9 mouse cellular contexts compared by ENCODE assay signal in the genomic region with DNA sequence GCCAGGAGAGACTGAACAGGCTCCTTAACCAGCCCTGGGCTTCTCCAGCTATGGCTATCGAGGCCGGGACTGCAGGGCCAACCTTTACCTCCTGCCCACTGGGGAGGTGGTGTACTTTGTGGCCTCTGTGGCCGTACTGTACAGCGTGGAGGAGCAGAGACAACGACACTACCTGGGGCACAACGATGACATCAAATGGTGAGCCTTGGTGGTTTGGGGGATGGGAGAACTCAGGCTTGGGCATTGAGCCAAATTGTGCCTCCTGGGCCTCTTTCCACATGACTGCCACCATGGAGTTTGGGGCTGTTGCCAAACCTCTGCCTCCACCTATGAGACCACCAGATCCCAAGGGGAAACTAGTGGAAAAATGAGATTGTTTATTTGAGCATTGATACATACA. TPM values are rescaled to one million over a fixed set of nuclear protein-coding genes. Genes with fewer than 3 reads are reported as not detected.
DNase-seq lines count a peak whose midpoint lies in the region; ATAC-seq and TF ChIP-seq lines count a peak whose summit lies in the region.
"Had no signal": no experiment of that assay in that cellular context is flagged by ENCODE, and none has a peak within 500 bp of the region (broad histone marks: within the 10 kb centered on the region; RNA-seq: fewer than 3 reads in every experiment).

No protein-coding gene starts in this region.

- H3K9me3 ChIP-seq in heart, embryonic 12.5 days (replicated peaks): no peaks in the 10 kb centered on the region
- no peaks in the 10 kb centered on the region for H3K9me3 ChIP-seq in hindbrain, embryonic 14.5 days (ENCODE audit: control insufficient read depth, low read length)
- no peaks in the 10 kb centered on the region for H3K9me3 ChIP-seq in midbrain, embryonic 15.5 days

- DNase-seq in heart, adult 9 months (ENCODE audit: low spot score in 2 of 2): no peak
- DNase-seq in hindbrain, embryonic 14.5 days (ENCODE audit: low spot score): peak; percentile 58
- no peak for DNase-seq in urinary bladder, postnatal 10 days (ENCODE audit: low spot score)
- DNase-seq in adrenal gland, adult (ENCODE audit: inconsistent age in 2 of 2, low spot score in 1 of 2): no peak
- DNase-seq in ovary, postnatal 36 days (ENCODE audit: low spot score): no peak
- DNase-seq: thymus, postnatal 4 days had no signal

- H3K4me3 ChIP-seq in heart, embryonic 12.5 days: no peak overlapping the region
- no peak overlapping the region for H3K4me3 ChIP-seq in cortical plate, adult 2 months (ENCODE audit: insufficient read depth, low read length)
- H3K4me3 ChIP-seq in hindbrain, embryonic 14.5 days (replicated peaks; ENCODE audit: low read length): no peak overlapping the region
- H3K4me3 ChIP-seq in midbrain, embryonic 15.5 days: no peak overlapping the region

- 0 out of 2 replicates have a peak overlapping the region, but pooled peaks have one; percentile 33 for H3K9ac ChIP-seq in heart, embryonic 12.5 days
- H3K9ac ChIP-seq in hindbrain, embryonic 14.5 days: no peak overlapping the region
- no peak overlapping the region for H3K9ac ChIP-seq in midbrain, embryonic 15.5 days

- peaks cover 27% of the 10 kb centered on the region for H3K4me1 ChIP-seq in heart, embryonic 12.5 days (replicated peaks)
- H3K4me1 ChIP-seq in cortical plate, adult 2 months (ENCODE audit: control insufficient read depth, insufficient read depth, low read length): peaks cover 3% of the 10 kb centered on the region; the same call in 1 of the 2 replicates
- H3K4me1 ChIP-seq in hindbrain, embryonic 14.5 days (replicated peaks; ENCODE audit: control insufficient read depth, insufficient read depth, low read length): peaks cover 14% of the 10 kb centered on the region
- H3K4me1 ChIP-seq in midbrain, embryonic 15.5 days: peaks cover 11% of the 10 kb centered on the region; the same call in 1 of the 2 replicates

- H3K4me2 ChIP-seq in heart, embryonic 12.5 days: peak overlapping the region; percentile 12; the same call in 1 of the 2 replicates
- H3K4me2 ChIP-seq in hindbrain, embryonic 14.5 days (replicated peaks): no peak overlapping the region
- H3K4me2 ChIP-seq in midbrain, embryonic 15.5 days: peak overlapping the region; percentile 4; the same call in 1 of the 2 replicates

- WGBS in heart, embryonic 12.5 days: 63% methylated on average over 6 of the region's 6 CpGs
- WGBS in hindbrain, embryonic 14.5 days: 46% methylated on average over 6 of the region's 6 CpGs
- WGBS in midbrain, embryonic 15.5 days: 46% methylated on average over 6 of the region's 6 CpGs

- ATAC-seq in heart, embryonic 12.5 days (ENCODE audit: insufficient number of reproducible peaks, low FRiP score): peak; percentile 19; the same call in 1 of the 2 replicates
- peak; percentile 13; the same call in 1 of the 2 replicates for ATAC-seq in hindbrain, embryonic 14.5 days (ENCODE audit: low FRiP score)
- ATAC-seq in midbrain, embryonic 15.5 days (replicated peaks): no peak

- TF ChIP-seq POLR2A in cortical plate, adult 2 months (IDR thresholded peaks at IDR 0.05; ENCODE audit: extremely low read depth, insufficient read depth, low read length): 0 out of 2 replicates have a peak, but pooled peaks have one; percentile 30

- peak overlapping the region; percentile 58 for H3K27ac ChIP-seq in heart, embryonic 12.5 days (ENCODE audit: poor library complexity, severe bottlenecking)
- peak overlapping the region; percentile 76 for H3K27ac ChIP-seq in cortical plate, adult 2 months (ENCODE audit: insufficient read depth, low read length)
- H3K27ac ChIP-seq in hindbrain, embryonic 14.5 days: peak overlapping the region; percentile 67
- no peak overlapping the region for H3K27ac ChIP-seq in midbrain, embryonic 15.5 days

- no peak for TF ChIP-seq CTCF in cortical plate, adult 2 months (IDR thresholded peaks at IDR 0.05; ENCODE audit: extremely low read depth, insufficient read depth, low read length)

- H3K36me3 ChIP-seq in heart, embryonic 12.5 days: peaks cover 38% of the 10 kb centered on the region
- H3K36me3 ChIP-seq in hindbrain, embryonic 14.5 days (replicated peaks; ENCODE audit: control insufficient read depth, insufficient read depth): peaks cover 64% of the 10 kb centered on the region
- 0 out of 2 replicates have a peak, but pooled peaks cover 10% of the 10 kb centered on the region for H3K36me3 ChIP-seq in midbrain, embryonic 15.5 days (replicated peaks)

- peaks cover 8% of the 10 kb centered on the region for H3K27me3 ChIP-seq in heart, embryonic 12.5 days (replicated peaks)
- peaks cover 8% of the 10 kb centered on the region for H3K27me3 ChIP-seq in hindbrain, embryonic 14.5 days (ENCODE audit: control insufficient read depth, insufficient read depth, low read length)
- H3K27me3 ChIP-seq in midbrain, embryonic 15.5 days (replicated peaks): peaks cover 11% of the 10 kb centered on the region

RNA-seq across cellular contexts. Expression of a gene that starts 8.5 kb away (rescaled TPM):
- polyA plus RNA-seq in heart, embryonic 12.5 days (2016; fragmentation: Nextera tagmentation; extraction: Ambion mirVana): 17.7 and 18.2 TPM in 2 replicates
- polyA plus RNA-seq in cortical plate, adult 2 months (2012; rRNA removed): 156 and 157 TPM in 2 replicates
- polyA plus RNA-seq in hindbrain, embryonic 14.5 days (2014; fragmentation: Nextera tagmentation; extraction: Ambion mirVana): 3.4 and 3.6 TPM in 2 replicates
- 8.9 and 10.8 TPM in 2 replicates for polyA plus RNA-seq in midbrain, embryonic 15.5 days (2015; fragmentation: Nextera tagmentation; extraction: Ambion mirVana)

RNA-seq across cellular contexts. Expression of a gene that starts 18.8 kb away (rescaled TPM):
- polyA plus RNA-seq in heart, embryonic 12.5 days (2016; fragmentation: Nextera tagmentation; extraction: Ambion mirVana): 8.0 and 9.7 TPM in 2 replicates
- 3.3 and 3.9 TPM in 2 replicates for polyA plus RNA-seq in cortical plate, adult 2 months (2012; rRNA removed)
- polyA plus RNA-seq in hindbrain, embryonic 14.5 days (2014; fragmentation: Nextera tagmentation; extraction: Ambion mirVana): 0.62 and 1.1 TPM in 2 replicates
- polyA plus RNA-seq in midbrain, embryonic 15.5 days (2015; fragmentation: Nextera tagmentation; extraction: Ambion mirVana): 3.5 and 4.3 TPM in 2 replicates

RNA-seq across cellular contexts. Expression of a gene that starts 27.6 kb away (rescaled TPM):
- polyA plus RNA-seq in heart, embryonic 12.5 days (2016; fragmentation: Nextera tagmentation; extraction: Ambion mirVana): 0.97 and 1.1 TPM in 2 replicates
- polyA plus RNA-seq in cortical plate, adult 2 months (2012; rRNA removed): 6.1 and 6.5 TPM in 2 replicates
- polyA plus RNA-seq in hindbrain, embryonic 14.5 days (2014; fragmentation: Nextera tagmentation; extraction: Ambion mirVana): 3.1 and 3.2 TPM in 2 replicates
- polyA plus RNA-seq in midbrain, embryonic 15.5 days (2015; fragmentation: Nextera tagmentation; extraction: Ambion mirVana): 3.5 and 4.0 TPM in 2 replicates

RNA-seq across cellular contexts. Expression of a gene that starts 35.2 kb away (rescaled TPM):
- 101 TPM in 2 replicates for polyA plus RNA-seq in heart, embryonic 12.5 days (2016; fragmentation: Nextera tagmentation; extraction: Ambion mirVana)
- 88.2 and 92.1 TPM in 2 replicates for polyA plus RNA-seq in cortical plate, adult 2 months (2012; rRNA removed)
- 104 and 110 TPM in 2 replicates for polyA plus RNA-seq in hindbrain, embryonic 14.5 days (2014; fragmentation: Nextera tagmentation; extraction: Ambion mirVana)
- 109 and 112 TPM in 2 replicates for polyA plus RNA-seq in midbrain, embryonic 15.5 days (2015; fragmentation: Nextera tagmentation; extraction: Ambion mirVana)

RNA-seq across cellular contexts. Expression of a gene that starts 35.7 kb away (rescaled TPM):
- 10.0 TPM in 2 replicates for polyA plus RNA-seq in heart, embryonic 12.5 days (2016; fragmentation: Nextera tagmentation; extraction: Ambion mirVana)
- polyA plus RNA-seq in cortical plate, adult 2 months (2012; rRNA removed): 16.2 and 17.4 TPM in 2 replicates
- 19.1 and 20.3 TPM in 2 replicates for polyA plus RNA-seq in hindbrain, embryonic 14.5 days (2014; fragmentation: Nextera tagmentation; extraction: Ambion mirVana)
- 26.4 and 27.0 TPM in 2 replicates for polyA plus RNA-seq in midbrain, embryonic 15.5 days (2015; fragmentation: Nextera tagmentation; extraction: Ambion mirVana)
